Mouse (Mus musculus) MEL (cell line): ENCODE data around the gene Cep131.

ENCODE experiments used
- CHD1 ChIP-seq: IDR thresholded peaks from 2 replicates; pipeline ENCODE4 v1.6.1; 2012; ENCODE audit warnings: low read depth, mild to moderate bottlenecking, inconsistent platforms, low read length, improper control_type of control experiment
- CHD2 ChIP-seq: IDR thresholded peaks from 2 replicates; pipeline ENCODE4 v1.6.1; 2011; ENCODE audit warnings: low read length, improper control_type of control experiment
- CTCF ChIP-seq, 3 experiments: IDR thresholded peaks in 2 of 3; conservative IDR thresholded peaks in 1 of 3; 2 replicates each; pipeline ENCODE4 v1.5.1; 2011 to 2012; ENCODE audit warnings: low read length in 3 of 3, low read depth in 2 of 3, mild to moderate bottlenecking in 2 of 3, improper control_type of control experiment in 1 of 3, inconsistent platforms in 1 of 3, mixed read lengths in 1 of 3, moderate library complexity in 1 of 3; ENCODE audit not compliant: control insufficient read depth in 1 of 3, insufficient read depth in 1 of 3, poor library complexity in 1 of 3, severe bottlenecking in 1 of 3
- E2F4 ChIP-seq: IDR thresholded peaks from 2 replicates; pipeline ENCODE4 v1.6.1; 2011; ENCODE audit warnings: low read depth, low read length, improper control_type of control experiment, borderline replicate concordance
- EP300 ChIP-seq, 2 experiments: IDR thresholded peaks; 2 replicates each; pipeline ENCODE4 v1.6.1; 2011; ENCODE audit warnings: improper control_type of control experiment in 2 of 2, low read length in 2 of 2, low read depth in 1 of 2, mild to moderate bottlenecking in 1 of 2
- GATA1 ChIP-seq: IDR thresholded peaks from 2 replicates; pipeline ENCODE4 v1.6.1; 2011; ENCODE audit warnings: low read depth, low read length, improper control_type of control experiment
- HCFC1 ChIP-seq: IDR thresholded peaks from 2 replicates; pipeline ENCODE4 v1.6.1; 2012; ENCODE audit warnings: low read depth, mild to moderate bottlenecking, inconsistent platforms, low read length, improper control_type of control experiment, moderate library complexity
- KAT2A ChIP-seq: conservative IDR thresholded peaks from 2 replicates; pipeline ENCODE4 v1.6.1; 2012; ENCODE audit warnings: low read depth, low read length, improper control_type of control experiment, inconsistent platforms
- MXI1 ChIP-seq: IDR thresholded peaks from 2 replicates; pipeline ENCODE4 v1.6.1; 2011; ENCODE audit warnings: mild to moderate bottlenecking, low read depth, low read length, improper control_type of control experiment
- NRF1 ChIP-seq: IDR thresholded peaks from 2 replicates; pipeline ENCODE4 v1.6.1; 2014; ENCODE audit warnings: low read depth, mild to moderate bottlenecking, inconsistent platforms, low read length, improper control_type of control experiment, moderate library complexity; ENCODE audit not compliant: poor library complexity, insufficient read depth, severe bottlenecking
- POLR2A ChIP-seq, 2 experiments: IDR thresholded peaks; 2 replicates each; pipeline ENCODE4 v1.6.1; 2011 to 2012; ENCODE audit warnings: low read length in 2 of 2, mild to moderate bottlenecking in 2 of 2, control low read depth in 1 of 2, improper control_type of control experiment in 1 of 2, low read depth in 1 of 2, moderate library complexity in 1 of 2; ENCODE audit not compliant: control insufficient read depth in 1 of 2, insufficient read depth in 1 of 2, poor library complexity in 1 of 2
- POLR2AphosphoS2 ChIP-seq: IDR thresholded peaks from 2 replicates; pipeline ENCODE4 v1.6.1; 2011; ENCODE audit warnings: low read length, improper control_type of control experiment
- RCOR1 ChIP-seq: IDR thresholded peaks from 2 replicates; pipeline ENCODE4 v1.6.1; 2012; ENCODE audit warnings: low read depth, mild to moderate bottlenecking, inconsistent platforms, low read length, improper control_type of control experiment

DNA sequence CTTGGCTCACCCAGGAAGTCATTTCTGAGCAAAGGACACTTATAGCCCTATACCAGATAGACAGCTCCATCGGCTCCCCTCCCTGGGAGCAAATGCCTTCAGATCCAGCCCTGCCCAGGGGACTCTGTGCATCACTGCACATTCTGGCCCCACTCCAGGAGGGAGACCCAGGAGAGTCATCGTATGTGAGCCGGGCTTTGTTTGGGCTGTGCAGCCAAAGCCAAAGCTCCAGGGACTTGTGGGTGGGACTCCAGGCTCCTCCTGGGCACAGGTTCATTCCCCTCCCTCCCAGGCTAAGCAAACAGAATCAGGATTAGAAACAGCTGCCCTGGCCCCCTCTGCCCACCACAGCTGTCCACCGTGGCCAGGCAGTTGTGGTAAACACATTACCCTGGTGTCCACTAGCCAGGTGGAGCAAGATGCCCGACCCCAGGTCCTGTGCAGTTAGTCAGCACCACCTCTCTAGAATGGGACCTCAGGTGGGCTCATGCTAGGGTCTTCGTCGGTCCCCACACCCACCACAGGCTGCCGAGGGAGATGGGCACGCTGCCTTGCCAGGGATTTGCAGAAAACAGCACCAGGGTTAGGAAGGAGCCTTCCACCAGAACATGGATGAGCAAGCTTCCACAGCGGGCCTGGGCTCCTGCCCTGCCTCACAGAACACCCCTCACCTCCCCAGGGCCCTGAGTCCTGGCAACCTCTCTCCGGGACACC, 40.6 kb downstream of the Cep131 start:
- TF ChIP-seq CTCF (IDR thresholded peaks at IDR 0.05 in 2 of 3, conservative IDR thresholded peaks at IDR 0.05 in 1 of 3; ENCODE audit: control insufficient read depth in 1 of 3, insufficient read depth in 1 of 3, low read depth in 2 of 3, low read length in 3 of 3, poor library complexity in 1 of 3, severe bottlenecking in 1 of 3), result no peak
- no peak for TF ChIP-seq KAT2A
- no peak for TF ChIP-seq POLR2A (IDR thresholded peaks at IDR 0.05; ENCODE audit: control insufficient read depth in 1 of 2, insufficient read depth in 1 of 2, low read depth in 1 of 2, low read length in 2 of 2, poor library complexity in 1 of 2)
- TF ChIP-seq HCFC1, result no peak
- TF ChIP-seq NRF1, result no peak
- no peak for TF ChIP-seq RCOR1
- TF ChIP-seq POLR2AphosphoS2, result no peak
- no peak for TF ChIP-seq GATA1
- TF ChIP-seq CHD1, result no peak
- no peak for TF ChIP-seq EP300 (IDR thresholded peaks at IDR 0.05; ENCODE audit: low read depth in 1 of 2, low read length in 2 of 2)
- no peak for TF ChIP-seq MXI1
- no peak for TF ChIP-seq E2F4
- no peak for TF ChIP-seq CHD2
